Mouse (Mus musculus): ENCODE results near the gene Taldo1.
A peak's percentile ranks its signal among the peaks of the same experiment; 100 is the strongest.

The Taldo1 gene

DNA sequence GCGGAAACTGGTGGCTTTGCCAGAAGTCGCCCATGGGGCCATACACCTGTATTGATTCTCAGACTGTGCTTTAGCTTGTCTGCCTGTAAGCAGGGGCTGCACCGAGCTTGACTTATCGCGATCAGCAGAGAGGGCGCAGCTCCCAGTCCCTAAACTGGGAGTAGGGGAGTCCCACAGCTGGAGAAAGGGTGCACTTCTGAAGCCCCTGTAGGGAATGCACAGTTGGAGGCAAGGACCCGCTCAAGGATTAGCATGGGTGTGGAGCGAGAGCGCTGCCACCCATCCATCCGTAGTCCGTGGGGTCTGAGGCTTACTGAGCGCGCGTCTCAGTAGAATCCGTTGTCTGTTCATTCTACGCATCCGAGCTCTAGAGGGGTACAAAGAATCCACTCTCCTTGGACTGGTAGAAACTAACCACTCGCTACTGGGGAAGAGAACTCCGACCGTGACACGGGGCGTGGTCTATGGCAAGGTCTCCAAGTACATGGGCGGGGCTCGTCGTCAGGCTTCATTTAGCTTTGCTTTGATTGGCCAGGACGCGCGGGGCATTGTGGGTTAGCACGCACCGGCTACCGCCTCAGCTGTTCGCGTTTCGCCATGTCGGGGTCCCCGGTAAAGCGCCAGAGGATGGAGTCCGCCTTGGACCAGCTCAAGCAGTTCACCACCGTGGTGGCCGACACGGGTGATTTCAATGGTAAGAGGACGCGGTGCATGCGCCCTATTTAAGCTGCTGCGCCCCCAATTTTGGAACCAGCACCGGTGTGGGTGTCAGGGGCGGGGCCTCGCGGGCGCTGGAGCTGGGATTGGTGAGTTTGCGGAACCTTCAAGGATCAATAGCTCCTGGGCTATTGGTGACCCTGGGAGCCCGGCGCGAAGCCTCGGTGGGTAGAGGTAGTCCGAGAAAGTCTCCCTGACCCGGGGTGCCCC is at the start of gene Taldo1:
Gene Taldo1, plus strand, starts transcription at position 575 of the 927 bp plus-strand sequence.
- peak; percentile 91 for DNase-seq (ENCODE audit: low read depth, low spot score)

DNA sequence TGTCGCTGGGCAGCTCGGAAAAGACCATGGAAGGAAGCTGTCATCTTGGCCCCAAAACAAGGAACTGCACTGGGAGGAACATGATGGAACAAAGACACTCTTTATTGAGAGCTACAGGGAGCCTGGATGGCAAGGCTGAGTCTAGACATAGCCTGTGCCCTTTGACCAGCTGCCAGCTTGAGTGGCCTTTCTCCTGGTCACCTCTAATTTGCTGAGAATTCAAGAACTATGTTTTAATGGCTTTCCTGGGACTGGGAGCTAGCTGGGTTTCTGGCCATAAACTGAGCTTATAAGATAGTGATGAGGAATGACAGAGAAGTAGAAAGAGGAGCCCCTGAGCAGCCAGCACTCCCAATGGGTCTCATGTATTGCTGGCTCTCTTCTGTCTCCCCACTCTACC is 48.8 kb upstream of the Taldo1 start:
- DNase-seq (ENCODE audit: low read depth, low spot score), result no peak

DNA sequence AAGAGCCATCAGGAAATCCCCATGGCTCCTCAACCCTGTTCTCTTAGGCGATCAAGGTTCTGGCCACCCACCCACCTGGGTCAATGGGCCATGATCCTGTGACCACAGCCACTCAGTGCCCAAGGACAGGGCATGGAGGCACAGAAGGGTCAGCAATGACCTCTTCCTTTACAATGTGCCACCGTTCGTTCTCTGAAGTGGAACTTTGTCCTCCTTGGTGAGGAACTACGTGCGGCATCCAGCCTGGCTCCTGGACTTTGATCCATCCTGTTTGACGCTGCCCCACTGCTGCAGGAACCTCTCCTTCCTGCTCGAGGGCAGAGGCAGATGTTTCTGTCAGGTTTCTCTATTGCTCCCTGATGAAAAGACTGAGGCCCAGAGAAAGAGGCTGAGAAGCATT is 48.3 kb upstream of the Taldo1 start:
- no peak for DNase-seq (ENCODE audit: low read depth, low spot score)

DNA sequence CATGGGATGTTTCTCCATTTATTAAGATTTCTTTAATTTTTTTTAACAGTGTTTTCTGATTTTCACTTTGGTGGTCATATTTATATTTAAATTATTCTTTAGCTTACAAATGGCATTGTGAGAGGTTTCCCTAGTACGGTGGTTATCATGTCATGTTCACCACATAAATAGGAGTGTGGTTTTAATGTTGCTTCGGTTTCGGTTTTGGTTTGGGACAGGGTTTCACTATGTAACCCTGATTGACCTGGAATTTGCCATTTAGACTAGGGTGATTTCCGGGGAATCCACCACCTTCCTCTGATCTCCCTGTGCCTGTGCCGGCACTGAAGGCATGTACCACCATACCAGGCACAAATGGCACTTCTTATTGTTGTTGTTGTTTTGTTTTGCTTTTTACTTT is 47.2 kb upstream of the Taldo1 start:
- no peak for DNase-seq (ENCODE audit: low read depth, low spot score)

DNA sequence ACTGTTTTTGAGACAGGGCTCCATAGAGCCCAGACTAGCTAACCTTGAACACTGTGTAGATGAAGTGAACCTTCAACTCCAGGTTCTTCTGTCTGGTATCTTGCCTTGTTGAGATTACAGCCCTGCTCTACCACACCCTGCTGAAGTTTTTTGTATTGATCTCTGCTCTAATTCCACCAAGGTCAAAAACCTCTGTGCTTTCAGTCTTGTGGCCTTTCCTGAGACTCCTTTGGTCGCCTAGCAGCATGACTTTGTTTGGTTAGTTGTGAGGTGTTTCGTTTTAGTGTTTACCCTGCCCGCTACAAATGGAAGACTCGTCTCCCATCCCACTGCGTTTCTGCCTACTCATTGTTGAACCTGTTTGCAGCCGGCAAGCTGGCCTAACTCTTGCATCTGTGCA is 40.9 kb upstream of the Taldo1 start:
- DNase-seq (ENCODE audit: low read depth, low spot score), result no peak

DNA sequence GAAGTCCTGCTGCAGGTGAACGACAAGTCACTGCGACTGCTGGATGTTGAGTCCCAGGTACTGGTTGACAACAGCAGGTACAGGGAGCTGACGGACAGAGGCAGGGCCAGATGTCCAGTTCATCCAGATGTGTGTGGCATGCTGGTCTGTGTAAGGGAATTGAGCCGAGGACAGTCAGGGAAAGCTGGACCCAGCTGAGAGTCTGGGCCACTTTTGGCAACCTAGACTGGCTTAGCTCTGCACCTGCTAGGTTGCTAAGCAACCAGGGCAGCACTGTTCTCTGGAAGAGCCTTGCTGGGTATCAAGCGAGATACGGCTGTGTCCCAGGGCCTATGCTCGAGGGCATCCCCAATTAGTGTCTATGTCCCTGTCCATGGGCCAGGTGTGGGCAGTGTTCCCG is 36.9 kb upstream of the Taldo1 start:
- DNase-seq (ENCODE audit: low read depth, low spot score), result no peak

DNA sequence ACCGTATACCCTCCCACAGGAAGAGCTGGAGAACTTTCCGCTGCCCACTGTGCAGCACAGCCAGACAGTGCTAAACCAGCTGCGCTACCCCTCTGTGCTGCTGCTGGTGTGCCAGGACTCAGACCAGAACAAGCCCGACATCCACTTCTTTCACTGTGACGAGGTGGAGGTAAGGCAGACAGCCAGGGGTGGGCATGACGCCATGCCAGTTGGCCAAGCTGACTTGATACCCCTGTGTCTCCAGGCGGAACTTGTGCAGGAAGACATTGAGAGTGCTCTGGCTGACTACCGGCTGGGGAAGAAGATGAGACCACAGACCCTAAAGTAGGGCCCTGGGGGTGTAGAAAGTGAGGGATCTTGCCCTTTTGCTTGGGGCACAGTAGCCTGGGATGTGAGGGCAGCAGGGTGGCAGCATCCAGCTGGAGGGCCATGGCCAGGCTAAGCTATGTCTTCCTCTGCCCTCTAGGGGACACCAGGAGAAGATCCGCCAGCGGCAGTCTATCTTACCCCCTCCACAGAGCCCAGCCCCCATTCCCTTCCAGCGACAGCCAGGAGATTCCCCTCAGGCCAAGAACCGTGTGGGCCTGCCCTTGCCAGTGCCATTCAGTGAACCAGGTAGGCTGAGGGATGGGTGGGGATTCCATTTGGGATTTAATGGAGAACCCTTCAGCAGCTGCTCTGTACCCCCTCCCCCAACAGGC is 36.2 kb upstream of the Taldo1 start:
- no peak for DNase-seq (ENCODE audit: low read depth, low spot score)

DNA sequence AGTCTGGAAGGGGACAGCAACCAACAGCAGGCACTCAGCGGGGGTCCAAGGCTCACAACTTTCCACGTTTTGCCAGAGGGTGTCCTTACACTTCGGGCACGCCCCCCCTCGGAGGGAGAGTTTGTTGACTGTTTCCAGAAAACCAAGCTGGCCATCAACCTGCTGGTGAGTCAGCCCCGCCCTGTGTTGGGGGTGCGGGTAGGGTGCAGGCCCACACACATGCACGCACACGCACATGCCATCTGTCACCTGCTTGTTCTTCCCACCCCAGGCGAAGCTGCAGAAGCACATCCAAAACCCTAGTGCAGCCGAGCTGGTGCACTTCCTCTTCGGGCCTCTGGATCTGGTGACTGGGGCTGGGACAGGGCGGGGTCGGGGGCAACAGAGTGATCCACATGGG is 35.0 kb upstream of the Taldo1 start:
- DNase-seq (ENCODE audit: low read depth, low spot score), result no peak

DNA sequence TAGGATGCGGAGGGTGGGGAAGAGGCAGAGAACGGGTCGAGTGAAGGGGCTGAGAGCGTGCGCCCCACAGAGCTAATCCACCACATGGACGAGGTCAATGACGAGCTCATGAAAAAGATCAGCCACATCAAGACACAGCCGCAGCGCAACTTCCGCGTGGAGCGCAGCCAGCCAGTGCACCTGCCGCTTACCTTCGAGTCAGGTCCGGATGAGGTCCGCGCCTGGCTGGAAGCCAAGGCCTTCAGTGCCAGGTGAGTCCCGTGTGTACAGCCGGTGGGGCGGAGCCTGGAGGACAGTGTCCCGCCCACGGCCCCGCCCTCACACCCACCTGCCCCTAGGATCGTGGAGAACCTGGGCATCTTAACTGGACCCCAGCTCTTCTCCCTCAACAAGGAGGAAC is 30.5 kb upstream of the Taldo1 start:
- no peak for DNase-seq (ENCODE audit: low read depth, low spot score)

DNA sequence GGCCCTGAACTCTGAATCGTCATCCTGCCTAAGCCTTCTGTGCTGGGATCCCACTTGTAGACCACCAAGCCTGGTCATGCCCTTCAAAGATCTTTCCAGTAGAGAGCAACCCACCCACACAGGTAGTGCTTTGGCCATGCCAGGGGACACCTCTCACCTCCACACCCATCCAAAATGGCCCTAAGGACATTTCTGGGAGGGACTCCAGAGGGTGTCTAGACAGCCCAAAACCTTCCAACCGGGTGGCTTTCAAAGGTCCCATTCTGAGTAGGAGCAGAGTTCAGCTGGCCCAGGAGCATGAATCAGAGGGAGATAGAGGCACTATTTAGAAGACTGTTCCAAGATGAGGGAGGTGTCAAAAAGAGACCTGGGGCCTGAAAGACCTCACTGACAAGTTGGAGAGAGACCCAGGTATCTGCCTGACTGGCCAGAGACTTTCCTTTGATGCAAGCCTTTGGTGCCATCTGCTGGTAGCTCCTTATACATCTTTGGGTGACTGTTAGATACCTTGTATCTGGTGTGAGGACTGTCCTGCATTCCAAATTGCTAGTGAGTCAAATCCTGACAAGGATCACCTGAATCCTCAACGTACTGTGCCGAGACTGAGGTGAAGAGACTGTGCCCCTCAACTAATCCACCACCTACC is 28.8 kb upstream of the Taldo1 start:
- peak; percentile 52 for DNase-seq (ENCODE audit: low read depth, low spot score)

DNA sequence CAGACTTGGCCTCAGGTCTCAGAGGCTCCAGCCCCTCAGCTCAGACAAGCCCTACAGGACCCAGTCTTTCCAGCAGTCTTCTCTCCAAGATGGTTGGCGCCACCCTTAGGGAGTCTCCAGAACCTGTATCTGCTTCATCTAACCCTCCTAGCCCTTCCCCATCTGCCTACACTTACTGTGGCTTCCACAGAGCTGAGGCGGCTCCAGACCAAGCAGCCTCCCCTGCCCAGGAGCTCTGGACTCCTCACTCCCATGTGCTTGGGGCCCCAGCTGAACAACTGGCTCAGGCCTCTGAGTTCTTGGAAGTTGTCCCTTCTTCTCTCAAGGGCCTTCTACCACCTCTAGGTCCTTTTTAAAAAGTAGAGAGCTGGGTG is 28.3 kb upstream of the Taldo1 start:
- no peak for DNase-seq (ENCODE audit: low read depth, low spot score)

DNA sequence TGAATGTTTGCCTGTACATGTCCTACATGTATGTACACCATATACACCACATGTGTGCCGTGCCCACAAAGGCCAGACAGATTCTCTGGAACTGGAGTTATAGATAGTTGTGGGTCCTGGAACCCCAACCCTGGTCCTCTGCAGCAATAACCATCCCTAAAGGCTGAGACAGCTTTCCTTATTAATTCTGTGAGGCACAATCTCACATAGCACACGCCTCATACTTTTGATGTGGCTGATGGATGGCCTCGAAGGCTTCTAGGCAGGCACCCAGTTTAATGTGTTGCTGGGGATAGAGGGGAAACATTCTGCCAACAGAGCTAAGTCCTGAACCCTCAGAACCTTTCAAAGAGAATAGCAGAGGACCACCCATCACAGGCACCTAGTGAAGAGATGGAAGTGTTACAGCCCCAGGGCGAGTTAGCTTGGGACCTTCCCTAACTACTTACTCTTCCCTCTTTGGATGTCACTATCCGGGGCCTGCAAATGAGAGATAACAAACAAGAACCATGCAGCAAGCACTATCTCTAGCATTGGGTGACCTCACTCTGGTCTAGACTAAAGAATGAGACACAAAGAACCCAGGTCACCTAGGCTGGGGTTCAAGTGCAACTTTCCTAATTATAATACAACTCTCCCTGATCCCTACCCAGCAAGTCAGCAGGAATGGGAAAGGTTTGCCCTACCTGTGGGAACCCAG is 27.5 kb upstream of the Taldo1 start:
- no peak for DNase-seq (ENCODE audit: low read depth, low spot score)

DNA sequence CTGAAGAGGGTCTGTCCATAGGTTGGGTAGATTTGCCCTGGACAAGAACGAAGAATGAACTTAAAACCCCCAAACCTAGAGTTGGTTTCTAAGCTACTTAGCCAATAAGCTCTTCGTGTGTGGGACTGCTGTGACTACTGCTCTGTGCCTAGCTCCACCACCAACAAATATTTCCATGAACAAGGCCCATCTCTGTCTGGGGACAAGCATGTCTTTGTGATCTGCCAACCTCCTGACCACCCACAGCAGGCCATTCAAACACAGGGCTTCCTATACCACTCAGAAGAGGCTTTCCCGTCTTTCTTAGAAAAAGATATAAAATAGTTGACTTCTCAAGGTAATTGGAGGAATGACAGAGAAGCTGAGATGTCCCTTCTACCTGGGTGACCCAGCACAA is 27.0 kb upstream of the Taldo1 start:
- no peak for DNase-seq (ENCODE audit: low read depth, low spot score)

DNA sequence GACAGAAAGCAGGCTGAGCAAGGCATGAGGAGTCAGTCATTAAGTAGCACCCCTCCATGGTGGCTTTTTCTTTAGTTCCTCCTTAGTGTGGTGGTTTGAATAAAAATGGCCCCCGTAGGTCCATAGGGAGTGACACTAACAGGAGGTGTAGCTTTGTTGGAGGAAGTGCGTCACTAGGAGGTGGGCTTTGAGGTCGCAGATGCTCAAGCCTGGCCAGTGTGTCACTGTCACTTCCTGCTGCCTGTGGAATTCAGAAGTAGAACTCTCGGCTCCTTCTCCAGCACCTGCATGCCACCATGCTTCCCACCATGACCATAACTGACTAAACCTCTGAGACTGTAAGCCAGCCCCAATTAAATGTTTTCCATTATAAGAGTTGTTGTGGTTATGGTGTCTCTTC is 24.6 kb upstream of the Taldo1 start:
- no peak for DNase-seq (ENCODE audit: low read depth, low spot score)

DNA sequence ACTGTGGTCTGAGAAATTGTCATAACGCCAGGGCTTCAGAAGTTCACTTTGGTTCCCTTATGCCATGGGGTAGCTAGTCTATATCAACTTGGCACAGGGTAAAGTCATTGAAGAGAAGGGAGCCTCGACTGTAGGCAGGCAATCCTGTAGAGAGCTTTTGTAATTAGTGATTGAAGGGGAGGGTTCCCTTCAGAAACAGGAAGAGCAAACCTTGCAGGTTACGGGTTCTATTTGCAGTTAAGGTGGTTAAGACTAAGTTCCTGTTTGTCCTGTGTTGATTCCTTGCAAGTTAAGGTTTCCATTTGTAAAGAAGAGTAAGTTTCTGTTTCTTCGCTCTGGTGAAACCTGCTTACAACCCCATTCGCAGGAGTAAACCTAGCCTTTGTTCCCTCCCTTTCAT is 22.1 kb upstream of the Taldo1 start:
- no peak for DNase-seq (ENCODE audit: low read depth, low spot score)

DNA sequence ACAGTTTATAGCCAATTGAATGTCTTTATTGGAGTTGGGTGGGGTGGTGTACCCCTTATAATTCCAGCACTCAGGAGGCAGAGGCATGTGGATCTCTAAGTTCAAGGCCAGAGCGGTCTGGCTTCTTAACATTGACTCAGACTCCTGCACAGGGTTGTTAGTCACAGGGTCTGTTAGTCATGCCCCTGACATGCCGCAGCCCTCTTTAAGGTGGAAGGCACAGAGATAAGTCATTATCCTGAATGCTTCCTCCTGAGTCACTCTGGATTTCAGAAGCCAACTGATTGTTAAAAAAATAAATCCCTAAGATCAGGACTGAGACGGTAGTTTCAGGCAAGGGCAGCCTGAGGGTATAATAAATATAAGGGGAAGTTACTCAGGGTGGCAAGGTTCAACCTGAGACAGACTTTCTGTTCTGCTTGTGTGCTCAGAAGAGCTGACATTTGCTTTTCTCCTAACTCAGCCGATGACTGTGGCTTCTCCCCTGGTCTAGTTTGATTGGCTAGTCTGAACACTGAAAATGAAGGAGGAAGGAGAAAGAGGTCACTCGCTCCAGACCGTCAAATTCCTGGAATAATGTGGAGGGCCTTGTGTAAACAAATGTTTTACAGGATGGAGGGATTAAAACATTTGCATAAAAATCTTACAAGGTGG is 19.9 kb upstream of the Taldo1 start:
- no peak for DNase-seq (ENCODE audit: low read depth, low spot score)

DNA sequence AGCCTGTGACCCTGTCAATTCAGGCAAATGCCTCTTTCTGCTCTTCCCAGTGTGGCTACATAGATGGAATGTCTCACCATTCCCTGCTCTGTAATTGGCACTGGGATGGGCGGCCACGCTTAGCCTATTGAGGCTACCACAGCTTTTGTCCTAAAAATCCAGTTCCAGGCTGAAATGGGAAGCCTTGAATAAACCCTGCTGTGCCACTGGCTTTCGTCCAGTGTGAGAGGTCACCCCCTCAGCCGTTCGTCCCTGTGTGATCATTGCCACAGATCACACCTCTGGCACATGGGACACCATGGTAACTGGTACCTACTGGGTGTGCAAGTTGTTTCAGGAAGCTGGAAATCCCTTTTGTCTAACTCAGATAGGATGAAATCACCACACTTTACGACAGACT is 18.4 kb upstream of the Taldo1 start:
- DNase-seq (ENCODE audit: low read depth, low spot score), result no peak

DNA sequence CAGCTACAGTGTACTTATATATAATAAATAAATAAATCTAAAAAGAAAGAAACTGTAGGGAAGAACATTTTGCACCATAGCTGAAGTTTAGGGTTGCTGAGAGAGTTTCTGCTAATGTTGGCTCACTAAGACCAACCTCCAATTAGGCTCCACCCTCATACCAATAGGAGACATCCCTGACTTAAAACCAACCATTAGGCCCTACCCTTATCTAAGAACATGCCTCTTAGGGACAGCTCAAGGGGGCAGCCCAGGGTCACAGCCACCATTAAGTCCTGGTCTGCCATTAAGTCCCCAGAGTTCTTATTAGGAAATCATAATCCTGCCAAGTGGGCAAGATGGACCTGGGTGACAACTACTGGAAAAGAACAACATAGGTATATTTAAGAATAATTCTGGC is 17.6 kb upstream of the Taldo1 start:
- DNase-seq (ENCODE audit: low read depth, low spot score), result no peak

DNA sequence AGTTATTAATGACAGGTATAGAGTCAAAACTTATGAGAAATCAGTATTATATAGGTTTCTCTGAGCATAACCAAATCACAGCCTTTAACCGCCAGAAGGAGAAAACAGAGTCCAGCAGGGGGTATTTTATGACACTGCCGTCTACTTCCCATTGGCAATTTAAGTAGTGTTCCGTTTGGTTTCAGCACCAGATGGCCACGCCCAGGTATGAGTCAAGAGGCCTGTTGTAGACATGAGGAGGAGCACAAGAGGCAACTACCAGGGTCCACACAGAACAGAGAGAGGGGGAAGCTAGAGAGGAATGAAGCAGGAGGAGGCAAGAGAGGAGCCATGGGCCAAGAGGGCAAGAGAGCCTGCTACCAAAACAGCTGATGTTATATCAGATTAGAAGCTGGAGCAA is 12.4 kb upstream of the Taldo1 start:
- DNase-seq (ENCODE audit: low read depth, low spot score), result no peak

DNA sequence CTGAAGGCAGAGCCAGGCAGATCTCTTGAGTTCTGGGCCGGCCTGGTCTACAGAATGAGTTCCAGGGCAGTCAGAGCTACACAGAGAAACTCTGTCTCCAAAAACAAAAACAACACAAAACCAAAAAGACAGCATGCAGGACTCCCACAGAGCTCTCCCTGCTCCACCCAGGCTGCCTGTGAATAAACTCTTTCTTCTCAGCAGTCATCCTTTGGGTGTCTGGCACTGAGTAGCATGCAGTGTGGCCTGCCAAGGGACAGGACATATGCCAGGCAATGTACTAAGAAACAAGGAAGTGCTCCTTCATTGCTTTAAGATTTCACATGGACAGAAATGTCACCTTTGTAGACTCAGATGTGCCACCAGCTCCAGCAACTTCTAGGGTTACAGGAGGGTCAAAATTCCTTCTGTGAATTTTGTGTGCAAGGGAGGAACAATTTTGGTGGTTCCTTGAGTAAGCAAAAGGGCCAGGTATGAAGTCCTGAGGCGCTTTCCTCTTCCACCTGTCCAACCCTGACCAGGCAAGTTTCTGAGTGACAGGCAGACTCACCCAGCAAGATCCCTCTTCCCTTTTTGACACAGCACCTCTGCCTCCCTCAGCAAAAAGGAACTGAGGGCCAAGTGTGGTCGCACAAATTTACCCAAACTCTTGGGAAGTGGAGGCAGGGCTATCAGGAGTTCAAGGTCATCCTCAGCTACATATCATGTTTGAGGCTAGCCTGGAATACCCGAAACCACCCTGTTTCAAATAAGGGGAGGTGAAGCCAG is 10.7 kb upstream of the Taldo1 start:
- DNase-seq (ENCODE audit: low read depth, low spot score), result no peak

All from embryo, embryonic 11.5 days (tissue).